Mouse (Mus musculus) hindbrain, embryonic 16.5 days (tissue): ENCODE results near the gene Asap2. TPM values are rescaled to one million over a fixed set of nuclear protein-coding genes. Genes with fewer than 3 reads are reported as not detected.

Experiments
- ATAC-seq: fragments of 200-750 bp; cut with Nextera tagmentation; 2 replicates; pipeline ENCODE4 v1.8.0; 2017; ENCODE audit warnings: moderate TSS enrichment, moderate library complexity
- H3K27ac ChIP-seq: fragments of 300-500 bp; sonication (generic); 2 replicates; pipeline ENCODE4 v1.5.1; 2014; ENCODE audit warnings: low read depth, mild to moderate bottlenecking, control low read depth, low read length, moderate library complexity
- H3K27me3 ChIP-seq: fragments of 300-500 bp; sonication (generic); replicated peaks from 2 replicates; pipeline ENCODE4 v1.6.1; 2014; ENCODE audit warnings: low read length; ENCODE audit not compliant: control insufficient read depth, insufficient read depth
- H3K36me3 ChIP-seq: fragments of 300-500 bp; sonication (generic); 2 replicates; pipeline ENCODE4 v1.6.1; 2014; ENCODE audit warnings: mild to moderate bottlenecking, low read length, moderate library complexity, mixed read lengths; ENCODE audit not compliant: control insufficient read depth, insufficient read depth
- H3K4me1 ChIP-seq: fragments of 300-500 bp; sonication (generic); 2 replicates; pipeline ENCODE4 v1.6.1; 2014; ENCODE audit warnings: low read depth, low read length; ENCODE audit not compliant: control insufficient read depth, insufficient read depth
- H3K4me2 ChIP-seq: fragments of 300-500 bp; sonication (generic); 2 replicates; pipeline ENCODE4 v1.6.1; 2014; ENCODE audit warnings: mild to moderate bottlenecking, low read length, control low read depth, moderate library complexity
- H3K4me3 ChIP-seq: fragments of 300-500 bp; sonication (generic); 2 replicates; pipeline ENCODE4 v1.5.1; 2014; ENCODE audit warnings: mild to moderate bottlenecking, low read length, control low read depth, moderate library complexity
- H3K9ac ChIP-seq: fragments of 300-500 bp; sonication (generic); 2 replicates; pipeline ENCODE4 v1.6.1; 2014; ENCODE audit warnings: low read depth, mild to moderate bottlenecking, control low read depth, low read length, moderate library complexity
- H3K9me3 ChIP-seq: fragments of 300-500 bp; sonication (generic); 2 replicates; pipeline ENCODE4 v1.6.1; 2014; ENCODE audit warnings: mild to moderate bottlenecking, low read length, moderate library complexity; ENCODE audit not compliant: control insufficient read depth
- whole genome bisulfite sequencing: fragments of 180-500 bp; shearing (Covaris S2); extraction: QIAGEN DNeasy Blood & Tissue Kit; methylation state at CpG from one replicate; pipeline ENCODE4 v1.1.7; 2014; 5-methylcytosine and 5-hydroxymethylcytosine counted together
- polyA plus RNA-seq: library from polyadenylated mRNA; unstranded; fragments of >200 nt; fragmentation: Nextera tagmentation; extraction: Ambion mirVana; gene quantifications from 2 replicates; pipeline ENCODE4 v1.2.1, GENCODE M21; 2015

Asap2 gene
- polyA plus RNA-seq, 1 experiment from 2014 or later: 10.2 TPM

DNA sequence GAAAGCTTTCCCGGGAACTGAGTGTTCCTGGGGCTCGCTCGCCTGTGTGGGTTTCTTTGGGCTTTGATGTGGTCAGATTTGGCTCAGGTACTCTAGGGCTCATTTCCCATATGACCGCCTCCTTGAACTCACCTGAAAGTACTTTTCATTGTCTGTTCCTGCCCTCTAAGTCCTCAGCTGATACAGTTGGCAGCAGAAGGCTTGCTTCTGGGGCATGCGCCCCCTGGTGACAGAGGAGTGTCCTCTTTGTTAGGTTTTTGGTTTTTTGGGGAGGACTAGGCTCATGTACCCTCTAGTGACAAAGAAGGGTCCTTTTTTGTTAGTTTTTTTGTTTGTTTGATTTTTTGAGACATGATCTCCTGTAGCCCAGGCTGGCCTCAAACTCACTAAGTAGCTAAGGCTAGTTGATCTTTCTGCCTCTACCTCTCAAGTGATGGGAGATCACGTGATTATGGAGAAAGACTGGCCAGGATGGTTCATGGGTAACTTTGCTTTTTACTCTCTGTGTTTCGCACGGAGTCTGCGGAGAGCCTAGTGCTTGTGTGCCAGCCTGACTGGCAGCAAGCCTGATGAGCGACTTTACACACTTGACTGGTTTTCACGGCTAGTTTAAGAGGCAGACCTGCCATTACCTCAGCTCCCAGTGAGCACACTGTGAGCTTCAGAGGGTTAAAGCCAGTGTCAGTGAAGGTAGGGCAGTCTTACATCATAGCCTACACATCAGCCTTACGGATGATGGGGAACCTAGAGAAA, 328.1 kb downstream of the Asap2 start:
- peaks cover 9% of the 10 kb centered on the region for H3K4me1 ChIP-seq
- H3K27me3 ChIP-seq: no peaks in the 10 kb centered on the region
- no peak overlapping the region for H3K27ac ChIP-seq
- no peak for ATAC-seq
- no peak overlapping the region for H3K4me2 ChIP-seq
- peaks cover 11% of the 10 kb centered on the region; the same call in 1 of the 2 replicates for H3K36me3 ChIP-seq
- 65% methylated on average over 12 of the region's 12 CpGs for WGBS
- no peak overlapping the region for H3K9ac ChIP-seq
- H3K9me3 ChIP-seq: no peaks in the 10 kb centered on the region
- H3K4me3 ChIP-seq: no peak overlapping the region
